8 mouse cellular contexts compared by ENCODE assay signal in the genomic region with DNA sequence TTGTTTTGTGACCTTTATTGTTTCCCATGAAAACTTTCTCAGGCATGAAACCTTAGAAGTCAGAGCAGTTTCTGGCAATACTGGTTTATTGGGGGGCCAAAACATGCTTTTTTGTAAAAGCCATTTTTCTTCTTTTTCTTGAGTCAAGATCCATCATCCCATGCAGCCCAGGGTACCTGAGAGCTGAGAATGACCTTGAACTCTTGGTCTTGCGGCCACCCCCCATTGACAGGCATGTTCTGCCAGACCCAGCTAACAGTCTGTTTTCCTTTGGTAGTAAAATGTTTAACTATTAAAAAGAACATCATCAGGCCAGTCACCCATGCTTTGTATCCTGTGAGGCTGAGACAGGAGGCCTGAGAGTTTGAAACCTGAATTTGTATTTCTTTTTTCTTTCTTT. TPM values are rescaled to one million over a fixed set of nuclear protein-coding genes. Genes with fewer than 3 reads are reported as not detected.
DNase-seq lines count a peak whose midpoint lies in the region; ATAC-seq and TF ChIP-seq lines count a peak whose summit lies in the region.

No protein-coding gene starts in this region.

- H3K9me3 ChIP-seq in heart, postnatal 0 days (replicated peaks; ENCODE audit: control insufficient read depth, low read length) = no peaks in the 10 kb centered on the region
- no peaks in the 10 kb centered on the region for H3K9me3 ChIP-seq in hindbrain, embryonic 15.5 days
- no peaks in the 10 kb centered on the region for H3K9me3 ChIP-seq in midbrain, embryonic 13.5 days

- DNase-seq in heart, postnatal 0 days (ENCODE audit: low spot score) = no peak
- DNase-seq in heart, adult 9 months (ENCODE audit: low spot score in 2 of 2) = no peak
- no peak for DNase-seq in right cerebral cortex, adult 2 months (ENCODE audit: low spot score in 2 of 2)
- no peak for DNase-seq in thymus, adult 18-20 months
- DNase-seq in layer of hippocampus, postnatal 36 days = no peak

- peaks cover 8% of the 10 kb centered on the region for H3K4me1 ChIP-seq in heart, postnatal 0 days (ENCODE audit: control insufficient read depth, insufficient read depth)
- peaks cover 2% of the 10 kb centered on the region for H3K4me1 ChIP-seq in bone marrow, adult 2 months (ENCODE audit: control insufficient read depth, insufficient read depth, low read length)
- H3K4me1 ChIP-seq in hindbrain, embryonic 15.5 days (replicated peaks) = peaks cover 11% of the 10 kb centered on the region
- H3K4me1 ChIP-seq in midbrain, embryonic 13.5 days (replicated peaks) = peaks cover 16% of the 10 kb centered on the region

- H3K9ac ChIP-seq in heart, postnatal 0 days (replicated peaks; ENCODE audit: low read depth, low read length) = no peak overlapping the region
- H3K9ac ChIP-seq in hindbrain, embryonic 15.5 days = no peak overlapping the region
- no peak overlapping the region for H3K9ac ChIP-seq in midbrain, embryonic 13.5 days (replicated peaks)

- H3K36me3 ChIP-seq in heart, postnatal 0 days (replicated peaks; ENCODE audit: control insufficient read depth, insufficient read depth, low read length) = no peaks in the 10 kb centered on the region
- H3K36me3 ChIP-seq in hindbrain, embryonic 15.5 days = no peaks in the 10 kb centered on the region
- no peaks in the 10 kb centered on the region for H3K36me3 ChIP-seq in midbrain, embryonic 13.5 days

- peak overlapping the region; percentile 94 for H3K27ac ChIP-seq in heart, postnatal 0 days (ENCODE audit: low read depth)
- H3K27ac ChIP-seq in bone marrow, adult 2 months (ENCODE audit: control insufficient read depth, insufficient read depth, low read depth, low read length, poor library complexity) = peak overlapping the region; percentile 22; the same call in 1 of the 2 replicates
- H3K27ac ChIP-seq in hindbrain, embryonic 15.5 days (replicated peaks) = no peak overlapping the region
- no peak overlapping the region for H3K27ac ChIP-seq in midbrain, embryonic 13.5 days

- peak overlapping the region; percentile 59 for H3K4me3 ChIP-seq in heart, postnatal 0 days (ENCODE audit: low read depth, low read length)
- no peak overlapping the region for H3K4me3 ChIP-seq in bone marrow, adult 2 months (replicated peaks; ENCODE audit: control insufficient read depth, low read depth, low read length)
- peak overlapping the region; percentile 71 for H3K4me3 ChIP-seq in hindbrain, embryonic 15.5 days
- H3K4me3 ChIP-seq in midbrain, embryonic 13.5 days (replicated peaks) = peak overlapping the region; percentile 63

- 9% methylated on average over 1 of the region's 1 CpGs for WGBS in heart, postnatal 0 days
- WGBS in bone marrow, adult 2 months = 33% methylated on average over 1 of the region's 1 CpGs
- 65% methylated on average over 1 of the region's 1 CpGs for WGBS in hindbrain, embryonic 15.5 days
- 39% methylated on average over 1 of the region's 1 CpGs for WGBS in midbrain, embryonic 13.5 days

- no peak for ATAC-seq in heart, postnatal 0 days (ENCODE audit: insufficient read depth, low read depth)
- peak; percentile 36; the same call in 1 of the 2 replicates for ATAC-seq in hindbrain, embryonic 15.5 days (ENCODE audit: low FRiP score, low read depth)
- peak; percentile 51; the same call in 1 of the 2 replicates for ATAC-seq in midbrain, embryonic 13.5 days

- TF ChIP-seq EP300 in heart, postnatal 0 days (IDR thresholded peaks at IDR 0.05; ENCODE audit: low read depth) = 0 out of 2 replicates have a peak, but pooled peaks have one; percentile 7

- H3K4me2 ChIP-seq in heart, postnatal 0 days (ENCODE audit: low read depth, low read length) = peak overlapping the region; percentile 69; the same call in 1 of the 2 replicates
- H3K4me2 ChIP-seq in hindbrain, embryonic 15.5 days = peak overlapping the region; percentile 88
- peak overlapping the region; percentile 75 for H3K4me2 ChIP-seq in midbrain, embryonic 13.5 days (replicated peaks)

- TF ChIP-seq CTCF in heart, postnatal 0 days (IDR thresholded peaks at IDR 0.05; ENCODE audit: low read depth) = no peak
- TF ChIP-seq CTCF in bone marrow, adult 2 months (IDR thresholded peaks at IDR 0.05; ENCODE audit: control insufficient read depth, insufficient read depth, low read length) = no peak

- H3K27me3 ChIP-seq in heart, postnatal 0 days (ENCODE audit: control insufficient read depth, insufficient read depth, low read length) = no peaks in the 10 kb centered on the region
- no peaks in the 10 kb centered on the region for H3K27me3 ChIP-seq in hindbrain, embryonic 15.5 days
- peaks cover 4% of the 10 kb centered on the region; the same call in 1 of the 2 replicates for H3K27me3 ChIP-seq in midbrain, embryonic 13.5 days

- TF ChIP-seq POLR2A in bone marrow, adult 2 months (IDR thresholded peaks at IDR 0.05; ENCODE audit: borderline replicate concordance, control insufficient read depth, low read depth, low read length) = no peak

RNA-seq across cellular contexts. Expression of gene Hectd1, which starts 15.9 kb away (rescaled TPM):
- total RNA-seq in heart, postnatal 0 days (2014; rRNA removed; ENCODE audit: low replicate concordance) = 71.1 and 72.3 TPM in 2 replicates
- polyA plus RNA-seq in heart, postnatal 0 days (2015; fragmentation: Nextera tagmentation; extraction: Ambion mirVana) = 24.3 and 27.1 TPM in 2 replicates
- 20.1 and 31.2 TPM in 2 replicates for polyA plus RNA-seq in bone marrow, adult 2 months (2011; ENCODE audit: insufficient read depth, insufficient read length, low replicate concordance, missing spikeins)
- polyA plus RNA-seq in hindbrain, embryonic 15.5 days (2015; fragmentation: Nextera tagmentation; extraction: Ambion mirVana) = 35.3 and 37.0 TPM in 2 replicates
- polyA plus RNA-seq in midbrain, embryonic 13.5 days (2015; fragmentation: Nextera tagmentation; extraction: Ambion mirVana) = 37.0 and 37.2 TPM in 2 replicates
- 10 to 100 TPM; 84.0 to 85.7 TPM for total RNA-seq in layer of hippocampus, postnatal 36 days (2021)

Comparison
In these comparisons a context has a peak if more than half of its experiments do, and no peak if none do; other contexts are left out.
1. H3K27ac ChIP-seq: peak in heart, postnatal 0 days (single experiment) and bone marrow, adult 2 months (single experiment); none in hindbrain, embryonic 15.5 days (single experiment) and midbrain, embryonic 13.5 days (single experiment).
2. Peak in every context shown above with its lines, with median percentiles within 50 percentile points of each other: H3K4me2 ChIP-seq.